Mouse (Mus musculus) cortical plate, adult 2 months (tissue): ENCODE data around the gene Dgkh. TPM values are rescaled to one million over a fixed set of nuclear protein-coding genes. Genes with fewer than 3 reads are reported as not detected.

Source experiments
- H3K27ac ChIP-seq: fragments of 200-500 bp; 2 replicates; pipeline ENCODE4 v1.5.1; 2012; ENCODE audit warnings: low read length, control low read depth, inconsistent platforms; ENCODE audit not compliant: insufficient read depth
- H3K4me1 ChIP-seq: fragments of 200-500 bp; 2 replicates; pipeline ENCODE4 v1.6.1; 2011; ENCODE audit warnings: low read length; ENCODE audit not compliant: control insufficient read depth, insufficient read depth
- H3K4me3 ChIP-seq: fragments of 200-500 bp; 2 replicates; pipeline ENCODE4 v1.5.1; 2011; ENCODE audit warnings: mild to moderate bottlenecking, low read length, control low read depth; ENCODE audit not compliant: insufficient read depth
- CTCF ChIP-seq: fragments of 200-500 bp; IDR thresholded peaks from 2 replicates; pipeline ENCODE4 v1.5.1; 2011; ENCODE audit warnings: mild to moderate bottlenecking, control low read depth, low read length; ENCODE audit not compliant: insufficient read depth; ENCODE audit errors: extremely low read depth
- POLR2A ChIP-seq: fragments of 200-500 bp; IDR thresholded peaks from 2 replicates; pipeline ENCODE4 v1.6.1; 2011; ENCODE audit warnings: mild to moderate bottlenecking, low read length, control low read depth; ENCODE audit not compliant: insufficient read depth; ENCODE audit errors: extremely low read depth
- polyA plus RNA-seq: library from polyadenylated mRNA; depleted of rRNA; stranded (reverse); fragments of >200 nt; gene quantifications from 2 replicates; pipeline ENCODE4 v1.2.3, GENCODE M21; 2012

Gene Dgkh
- polyA plus RNA-seq, 1 experiment, result 18.4 TPM

DNA sequence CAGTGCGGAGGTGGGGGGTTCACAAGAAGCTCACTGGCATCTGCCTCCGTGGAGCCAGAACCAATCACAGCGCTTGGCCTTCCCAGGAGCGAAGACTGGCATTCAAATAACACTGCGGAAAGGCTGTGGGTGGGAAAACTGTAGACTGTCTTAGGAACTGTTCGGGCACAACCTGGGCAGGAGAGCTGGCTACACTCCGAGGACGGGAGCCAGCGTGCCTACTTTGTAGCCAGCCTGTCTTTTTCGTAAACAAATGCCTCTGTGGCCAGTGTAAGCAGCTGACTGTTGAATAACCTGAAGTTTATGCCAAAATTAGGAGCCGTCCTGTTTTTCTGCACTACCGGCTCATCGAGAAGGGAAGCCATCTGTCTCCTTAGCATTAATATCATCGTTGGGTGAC lies 71.1 kb downstream of the Dgkh start:
- Histone ChIP-seq H3K4me3 (no peak overlapping the region), H3K4me1 (peaks cover 4% of the 10 kb centered on the region; the same call in 1 of the 2 replicates), H3K27ac (no peak overlapping the region)
- TF ChIP-seq POLR2A (no peak), CTCF (no peak)

DNA sequence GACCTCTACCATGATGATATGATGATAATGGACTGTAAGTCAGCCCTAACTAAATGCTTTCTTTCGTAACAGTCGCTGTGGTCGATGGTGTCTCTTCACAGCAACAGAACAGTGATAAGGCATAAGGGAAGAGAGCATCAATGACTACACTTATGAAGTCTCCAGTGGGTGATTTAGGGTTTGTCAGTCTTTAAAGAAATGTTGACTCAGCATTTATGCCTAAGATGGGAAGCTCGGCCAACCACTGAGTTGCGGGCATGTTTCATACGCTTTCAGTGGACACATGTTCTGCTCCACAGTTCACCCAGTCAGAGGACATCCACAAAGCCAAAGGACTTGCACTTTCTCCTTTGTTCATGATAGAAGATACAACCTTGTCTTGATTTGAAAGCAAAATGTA lies 73.9 kb downstream of the Dgkh start:
- peaks cover 7% of the 10 kb centered on the region; the same call in 1 of the 2 replicates for H3K4me1 ChIP-seq
- H3K27ac ChIP-seq, result no peak overlapping the region
- no peak for TF ChIP-seq CTCF
- no peak for TF ChIP-seq POLR2A
- no peak overlapping the region for H3K4me3 ChIP-seq

DNA sequence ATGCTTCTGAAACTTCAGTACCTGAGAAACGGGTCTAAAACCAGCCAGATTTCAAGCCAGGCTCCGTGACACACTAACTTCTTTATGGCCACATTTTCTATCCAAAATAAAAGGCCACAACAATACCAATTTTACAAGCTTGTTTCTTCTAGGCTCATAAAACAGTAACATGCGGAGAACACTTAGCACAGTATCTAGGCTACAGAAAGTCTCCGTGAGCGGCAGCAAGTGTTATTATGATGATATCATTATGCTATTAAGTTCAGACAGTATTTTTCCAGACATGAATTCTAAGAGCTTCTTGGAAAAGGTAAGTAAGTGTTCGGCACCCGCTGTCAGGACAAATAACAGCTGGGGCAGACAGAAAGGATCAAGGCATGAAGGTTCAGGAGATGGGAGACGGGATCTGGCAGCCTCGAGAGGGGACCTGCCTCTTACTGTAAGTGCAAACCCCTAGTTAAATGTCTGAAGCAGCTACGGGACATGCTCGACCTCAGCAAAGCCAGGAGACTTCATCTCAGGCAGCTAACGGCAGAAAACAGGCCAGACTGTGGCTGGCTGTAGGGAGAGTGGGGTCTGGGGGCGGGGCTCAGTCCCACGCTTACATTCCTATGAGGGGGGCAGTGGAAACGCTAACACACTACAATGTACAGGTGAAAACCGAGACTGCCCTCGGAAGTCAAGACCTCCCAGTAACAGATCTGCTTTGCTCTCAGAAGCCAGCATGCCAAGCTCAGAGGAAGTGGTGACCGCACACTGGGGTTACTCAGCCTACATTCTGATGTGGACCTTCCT lies 75.5 kb downstream of the Dgkh start:
- Histone ChIP-seq H3K4me3 (no peak overlapping the region), H3K4me1 (peaks cover 5% of the 10 kb centered on the region; the same call in 1 of the 2 replicates), H3K27ac (no peak overlapping the region)
- TF ChIP-seq POLR2A (no peak), CTCF (no peak)

DNA sequence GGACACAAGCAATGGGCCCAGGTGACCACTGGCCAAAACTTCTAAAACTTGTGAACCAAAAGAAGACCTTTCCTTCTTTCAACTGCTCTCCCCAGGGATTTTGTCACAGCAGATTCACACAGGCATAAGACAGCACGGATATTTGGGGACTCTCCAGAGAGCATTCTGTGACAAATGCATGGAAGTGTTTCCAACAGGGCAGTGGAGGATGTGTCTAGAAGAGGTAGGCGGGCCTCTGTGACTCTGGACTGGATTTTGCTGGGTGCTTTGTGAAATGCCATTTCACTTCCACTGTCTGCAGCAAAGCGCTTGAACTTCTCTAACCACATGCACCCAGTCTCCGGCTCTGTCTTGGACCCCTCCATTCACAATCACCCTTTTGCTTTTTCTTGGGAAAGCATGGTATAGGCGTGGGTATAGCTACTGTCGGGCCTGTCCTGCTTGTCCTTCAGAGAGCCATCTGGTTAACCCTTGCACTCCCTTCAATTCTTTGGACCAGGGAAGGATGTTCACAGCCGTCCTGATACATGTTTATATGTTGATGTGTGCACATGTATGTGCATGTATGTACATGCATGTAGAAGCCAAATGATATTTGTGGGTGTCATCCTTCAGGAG lies 77.5 kb downstream of the Dgkh start:
- Histone ChIP-seq H3K27ac (no peak overlapping the region), H3K4me3 (no peak overlapping the region), H3K4me1 (peaks cover 4% of the 10 kb centered on the region; the same call in 1 of the 2 replicates)
- TF ChIP-seq CTCF (no peak), POLR2A (no peak)

DNA sequence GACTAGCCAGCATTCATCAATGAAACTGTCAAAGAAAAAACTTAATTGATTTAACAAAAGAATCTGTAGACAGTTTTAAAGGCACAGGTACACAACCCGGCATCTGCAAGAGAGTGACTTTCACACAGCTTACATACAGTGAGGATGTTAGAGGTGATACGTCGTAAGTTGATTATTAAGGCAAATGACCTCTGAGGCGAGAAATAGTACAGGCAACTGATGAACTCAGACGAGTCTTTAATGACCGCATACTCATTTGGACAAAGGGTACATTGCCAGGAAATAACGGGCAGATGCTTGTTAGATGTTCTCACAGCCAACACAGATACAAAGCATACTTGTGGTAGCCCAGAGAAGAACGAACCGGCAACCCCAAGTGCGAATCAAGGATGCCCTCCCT lies 78.4 kb downstream of the Dgkh start:
- Histone ChIP-seq H3K27ac (no peak overlapping the region), H3K4me1 (peaks cover 4% of the 10 kb centered on the region; the same call in 1 of the 2 replicates), H3K4me3 (no peak overlapping the region)
- TF ChIP-seq POLR2A (no peak), CTCF (no peak)

DNA sequence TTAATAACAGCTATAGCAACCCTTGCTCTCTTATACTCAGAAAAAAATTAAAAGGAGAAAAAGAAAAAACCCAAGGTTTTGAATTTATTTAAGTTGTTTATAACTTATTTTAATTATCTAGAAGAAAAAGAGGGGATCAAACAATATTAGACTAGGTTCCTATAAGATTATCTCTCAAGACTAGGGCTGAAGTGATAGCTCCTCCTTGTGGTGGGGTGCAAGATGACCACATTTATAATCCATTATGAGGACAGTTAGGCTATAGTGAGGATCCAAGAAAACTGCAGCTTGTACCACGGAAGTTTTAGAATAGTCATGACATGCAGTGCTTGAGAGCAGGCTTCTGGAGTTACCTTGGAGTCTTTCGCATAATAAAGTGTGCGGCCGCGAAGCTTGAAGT lies 79.2 kb downstream of the Dgkh start:
- Histone ChIP-seq H3K4me3 (no peak overlapping the region), H3K4me1 (peaks cover 4% of the 10 kb centered on the region; the same call in 1 of the 2 replicates), H3K27ac (no peak overlapping the region)
- TF ChIP-seq CTCF, result no peak
- no peak for TF ChIP-seq POLR2A

DNA sequence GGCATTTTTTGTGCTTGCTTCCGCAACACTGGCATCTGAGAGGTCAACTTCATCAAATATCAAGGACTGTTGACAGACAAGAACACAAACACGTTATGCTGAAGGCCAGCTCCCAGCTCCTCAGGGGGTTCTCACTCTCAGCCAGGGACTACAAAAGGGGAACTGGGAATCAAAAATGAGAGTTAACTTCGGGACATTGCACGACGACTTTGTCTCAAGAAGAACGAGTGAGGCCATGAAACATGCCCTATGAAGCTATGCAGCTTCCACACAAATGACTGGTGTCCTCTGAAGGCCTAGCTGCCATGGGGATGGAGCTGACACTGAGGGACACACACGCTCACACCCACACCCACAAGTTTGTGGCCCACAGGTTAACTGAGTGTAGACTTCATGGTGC lies 80.9 kb downstream of the Dgkh start:
- Histone ChIP-seq H3K4me3 (no peak overlapping the region), H3K27ac (no peak overlapping the region), H3K4me1 (peaks cover 4% of the 10 kb centered on the region; the same call in 1 of the 2 replicates)
- TF ChIP-seq POLR2A (no peak), CTCF (no peak)

DNA sequence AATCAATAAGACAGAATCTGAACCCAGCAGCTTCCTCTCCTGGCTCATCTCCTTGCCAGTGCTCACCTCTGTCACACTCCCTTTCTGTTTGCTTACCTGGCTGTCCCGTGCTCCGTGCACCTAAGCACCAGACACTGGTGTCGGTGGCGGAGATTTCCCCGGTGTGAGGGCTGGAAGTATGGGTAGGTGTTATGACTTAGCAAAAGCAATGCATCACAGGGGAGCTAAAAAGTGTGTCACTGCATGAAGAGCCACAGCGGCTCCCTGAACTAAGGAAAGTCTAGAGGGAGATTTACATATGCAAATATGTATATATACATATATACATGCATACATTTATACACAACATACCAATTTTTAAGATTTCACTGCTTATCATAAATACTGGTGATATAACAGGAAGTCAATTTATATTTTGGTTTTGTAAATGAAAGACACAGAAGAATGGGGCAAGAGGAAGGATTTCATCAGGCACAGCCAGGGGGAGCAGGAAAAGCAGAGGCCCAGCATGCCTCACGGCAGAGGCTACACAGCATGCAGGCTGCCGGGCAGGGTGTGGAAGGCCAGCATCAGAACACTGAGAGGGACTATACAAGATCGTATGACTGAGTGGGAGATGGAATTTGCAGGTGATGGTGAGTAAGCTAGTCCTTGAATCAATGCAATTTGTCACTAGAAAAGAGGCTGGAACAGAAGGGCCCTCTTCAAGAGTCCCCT lies 82.0 kb downstream of the Dgkh start:
- TF ChIP-seq CTCF (0 out of 2 replicates have a peak, but pooled peaks have one; percentile 9), POLR2A (peak; percentile 24; the same call in 1 of the 2 replicates)
- H3K4me3 ChIP-seq, result peak overlapping the region; percentile 59
- H3K27ac ChIP-seq, result peak overlapping the region; percentile 73; the same call in 1 of the 2 replicates
- peaks cover 4% of the 10 kb centered on the region; the same call in 1 of the 2 replicates for H3K4me1 ChIP-seq

DNA sequence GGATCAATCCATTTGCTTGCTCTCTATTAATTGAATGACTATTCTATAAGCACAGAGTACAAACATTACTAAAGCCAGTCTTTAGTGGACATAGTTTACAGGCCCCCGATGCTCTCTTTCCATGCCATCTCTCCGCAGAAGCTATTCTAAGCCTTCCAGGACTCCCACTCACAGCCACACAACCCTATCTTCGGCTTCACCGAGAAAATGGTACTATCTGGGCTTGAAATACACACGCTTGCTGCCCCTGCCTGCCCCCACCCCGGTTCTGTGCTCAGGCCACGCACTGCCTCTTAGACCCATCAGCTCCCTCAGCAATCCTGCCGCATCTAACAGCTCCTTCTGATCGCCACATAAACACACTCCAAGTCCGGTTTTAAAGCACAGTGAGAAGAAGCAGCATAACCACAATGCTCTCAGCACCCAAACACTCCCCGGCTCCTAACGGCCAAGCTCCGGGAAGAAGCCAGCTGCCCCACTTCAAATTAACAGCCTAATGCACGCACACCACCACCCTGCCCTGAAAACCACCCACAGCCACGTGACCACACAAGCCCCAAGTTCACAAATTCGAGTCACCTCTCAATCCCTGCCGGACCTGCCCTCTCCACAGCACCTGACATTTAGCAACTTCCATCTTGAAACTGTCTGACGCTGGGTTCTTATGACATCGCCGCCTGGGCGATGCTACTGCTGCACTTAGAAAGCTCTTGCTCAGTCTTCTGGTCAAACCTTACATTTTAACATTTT lies 82.9 kb downstream of the Dgkh start:
- peaks cover under 1% of the 10 kb centered on the region; the same call in 1 of the 2 replicates for H3K4me1 ChIP-seq
- H3K27ac ChIP-seq, result peak overlapping the region; percentile 73
- TF ChIP-seq CTCF (no peak), POLR2A (0 out of 2 replicates have a peak, but pooled peaks have one; percentile 8)
- peak overlapping the region; percentile 59 for H3K4me3 ChIP-seq
